Mouse (Mus musculus): ENCODE data around the gene Sumo1. TPM values are rescaled to one million over a fixed set of nuclear protein-coding genes. Genes with fewer than 3 reads are reported as not detected.

The Sumo1 gene
- polyA plus RNA-seq (2015; fragmentation: Nextera tagmentation; extraction: Ambion mirVana), result 305 and 359 TPM in 2 replicates

DNA sequence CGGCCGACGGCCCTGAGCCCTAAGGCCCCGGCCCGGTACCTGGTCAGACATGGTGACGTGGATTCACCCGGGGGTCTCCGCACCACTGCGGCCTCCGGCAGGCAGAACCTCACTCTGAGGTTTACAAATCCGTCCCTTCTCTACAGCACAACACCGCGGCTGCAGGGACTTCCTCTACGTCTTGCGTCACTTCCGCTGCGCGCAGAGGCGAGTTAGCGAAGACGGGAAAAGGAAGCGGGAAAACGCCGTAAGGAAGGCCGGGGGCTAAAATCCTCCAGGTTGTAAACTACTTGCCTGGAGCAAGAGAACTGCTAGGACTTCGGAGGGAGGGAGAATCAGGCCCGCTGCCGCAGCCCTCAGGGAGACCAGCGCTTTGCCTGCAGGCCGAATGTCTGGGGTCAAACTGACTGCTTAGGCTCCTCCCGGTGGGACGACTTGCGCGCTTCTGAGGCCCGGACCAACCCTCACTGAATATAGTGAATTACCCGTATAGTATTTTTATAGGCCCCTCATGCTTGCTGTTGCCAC lies at the start of gene Sumo1:
Gene Sumo1, minus strand, starts transcription at position 194 of the 528 bp plus-strand sequence.
- Histone ChIP-seq H3K4me3 (replicated peaks) (peak within 1 kb of the TSS; percentile 98), H3K9me3 (no peaks in the 10 kb centered on the region), H3K36me3 (no peaks in the 10 kb centered on the region), H3K9ac (peak within 1 kb of the TSS; percentile 93), H3K4me2 (peak within 1 kb of the TSS; percentile 64), H3K27me3 (replicated peaks) (no peaks in the 10 kb centered on the region), H3K4me1 (peaks cover 9% of the 10 kb centered on the region), H3K27ac (peak within 1 kb of the TSS; percentile 96)
- under 1% methylated on average over 36 of the region's 36 CpGs for WGBS
- peak; percentile 89 for ATAC-seq (ENCODE audit: insufficient read depth, low FRiP score, low read depth)

DNA sequence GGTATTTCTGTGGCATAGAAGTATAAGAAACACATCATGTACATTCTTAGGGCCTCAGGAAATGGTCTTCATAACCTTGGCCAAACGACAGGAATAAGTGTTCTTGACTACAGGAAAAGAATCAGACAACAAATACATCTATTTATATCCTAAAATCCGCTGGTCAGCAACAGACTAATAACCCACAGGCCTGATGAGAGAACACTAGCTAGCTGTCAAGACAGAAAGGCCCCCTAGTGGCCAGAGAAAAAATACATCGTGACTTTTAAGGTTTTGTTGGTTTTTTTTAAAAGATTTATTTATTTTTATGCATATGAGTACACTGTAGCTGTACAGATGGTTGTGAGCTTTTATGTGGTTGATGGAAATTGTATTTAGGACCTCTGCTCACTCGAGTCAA lies 49.3 kb upstream of the Sumo1 start:
- Histone ChIP-seq H3K4me1 (no peaks in the 10 kb centered on the region), H3K9me3 (no peaks in the 10 kb centered on the region), H3K27ac (no peak overlapping the region), H3K4me2 (no peak overlapping the region), H3K36me3 (peaks cover 13% of the 10 kb centered on the region; the same call in 1 of the 2 replicates), H3K9ac (no peak overlapping the region), H3K4me3 (replicated peaks) (no peak overlapping the region), H3K27me3 (replicated peaks) (no peaks in the 10 kb centered on the region)
- no peak for ATAC-seq (ENCODE audit: insufficient read depth, low FRiP score, low read depth)
- 32% methylated on average over 4 of the region's 4 CpGs for WGBS

DNA sequence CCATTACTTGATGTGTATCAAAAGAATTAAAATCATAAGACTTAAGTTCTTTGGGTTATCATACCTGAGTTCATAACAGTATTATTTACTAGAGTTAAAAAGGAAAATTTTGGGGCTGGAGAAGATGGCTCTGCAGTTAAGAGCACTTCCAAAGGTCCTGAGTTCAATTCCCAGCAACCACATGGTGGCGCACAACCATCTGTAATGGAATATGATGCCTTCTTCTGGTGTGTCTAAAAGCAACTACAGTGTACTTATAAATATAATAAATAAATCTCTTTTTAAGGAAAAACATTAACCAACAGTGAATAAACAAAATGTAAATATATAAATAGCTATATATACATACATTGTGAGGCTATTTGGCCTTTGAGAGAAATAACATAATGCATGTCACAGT lies 31.1 kb upstream of the Sumo1 start:
- Histone ChIP-seq H3K27me3 (replicated peaks) (no peaks in the 10 kb centered on the region), H3K27ac (no peak overlapping the region), H3K9ac (no peak overlapping the region), H3K4me2 (no peak overlapping the region), H3K4me1 (no peaks in the 10 kb centered on the region), H3K36me3 (peaks cover 51% of the 10 kb centered on the region), H3K9me3 (no peaks in the 10 kb centered on the region), H3K4me3 (replicated peaks) (no peak overlapping the region)
- WGBS, result 88% methylated on average over 1 of the region's 1 CpGs
- no peak for ATAC-seq (ENCODE audit: insufficient read depth, low FRiP score, low read depth)

DNA sequence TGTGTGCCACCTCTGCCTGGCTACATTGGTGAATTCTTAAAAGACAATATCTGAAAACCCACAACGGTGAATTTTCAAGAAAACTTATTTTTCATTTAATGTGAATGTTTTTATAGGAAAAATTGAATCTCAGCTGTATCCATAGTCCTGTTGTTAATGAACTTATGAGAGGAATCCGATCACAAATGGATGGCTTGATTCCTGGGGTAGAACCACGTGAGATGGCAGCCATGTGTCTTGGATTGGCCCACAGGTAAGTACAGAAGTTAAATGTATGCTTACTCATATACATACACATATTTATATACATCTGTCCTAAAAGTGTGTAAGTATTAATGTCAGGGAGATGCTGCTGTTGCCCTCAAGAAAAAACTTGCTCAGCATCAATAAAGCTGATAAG lies 27.6 kb upstream of the Sumo1 start:
- ATAC-seq (ENCODE audit: insufficient read depth, low FRiP score, low read depth), result no peak
- WGBS, result 94% methylated on average over 3 of the region's 3 CpGs

DNA sequence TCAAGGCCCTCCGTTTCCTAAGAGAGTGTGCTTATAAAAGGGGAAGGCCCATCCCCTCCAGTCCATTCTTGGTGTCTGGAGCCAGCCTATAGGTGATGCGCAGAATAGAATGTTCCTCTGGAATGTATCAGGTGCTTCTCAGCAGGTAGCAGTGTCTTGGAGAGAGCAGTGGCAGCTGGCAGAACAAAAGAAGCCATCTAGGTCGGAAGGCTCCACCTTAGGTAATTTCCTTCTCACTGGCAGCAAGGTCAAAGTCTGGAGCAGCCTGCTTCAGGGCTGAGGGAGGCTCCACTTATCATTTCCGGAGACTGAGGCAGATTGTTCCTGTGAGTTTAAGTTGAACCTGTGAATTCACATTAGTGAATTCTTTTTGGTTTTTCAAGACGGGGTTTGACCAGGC lies 27.1 kb upstream of the Sumo1 start:
- no peaks in the 10 kb centered on the region for H3K27me3 ChIP-seq (replicated peaks)
- H3K4me1 ChIP-seq, result no peaks in the 10 kb centered on the region
- H3K4me3 ChIP-seq (replicated peaks), result no peak overlapping the region
- H3K36me3 ChIP-seq, result peaks cover 52% of the 10 kb centered on the region
- H3K9ac ChIP-seq, result no peak overlapping the region
- no peak for ATAC-seq (ENCODE audit: insufficient read depth, low FRiP score, low read depth)
- H3K4me2 ChIP-seq, result no peak overlapping the region
- WGBS, result 77% methylated on average over 5 of the region's 5 CpGs
- H3K27ac ChIP-seq, result no peak overlapping the region
- H3K9me3 ChIP-seq, result no peaks in the 10 kb centered on the region

More for the DNA sequence above, 27.6 kb upstream of the Sumo1 start:
- Histone ChIP-seq H3K9me3 (no peaks in the 10 kb centered on the region), H3K36me3 (peaks cover 48% of the 10 kb centered on the region), H3K4me3 (replicated peaks) (no peak overlapping the region), H3K4me1 (no peaks in the 10 kb centered on the region), H3K27me3 (replicated peaks) (no peaks in the 10 kb centered on the region), H3K9ac (no peak overlapping the region), H3K4me2 (no peak overlapping the region), H3K27ac (no peak overlapping the region)

DNA sequence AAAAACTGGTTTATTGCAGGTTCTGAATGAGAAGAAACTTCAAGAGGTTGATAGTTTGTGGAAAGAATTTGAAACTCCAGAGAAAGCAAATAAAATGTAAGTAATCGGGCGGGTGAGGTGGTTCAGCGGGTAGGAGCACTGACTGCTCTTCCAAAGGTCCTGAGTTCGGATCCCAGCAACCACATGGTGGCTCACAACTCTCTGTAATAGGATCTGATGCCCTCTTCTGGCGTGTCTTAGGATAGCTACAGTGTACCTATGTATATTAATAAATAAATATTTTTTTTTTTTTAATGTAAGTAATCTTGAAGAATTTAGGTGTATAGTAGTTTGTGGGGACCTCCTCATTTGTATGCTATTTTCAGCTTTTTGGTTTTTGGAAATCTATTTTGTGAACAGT lies 19.8 kb upstream of the Sumo1 start:
- H3K9me3 ChIP-seq, result no peaks in the 10 kb centered on the region
- ATAC-seq (ENCODE audit: insufficient read depth, low FRiP score, low read depth), result no peak
- H3K27me3 ChIP-seq (replicated peaks), result no peaks in the 10 kb centered on the region
- no peak overlapping the region for H3K9ac ChIP-seq
- H3K36me3 ChIP-seq, result peaks cover 17% of the 10 kb centered on the region
- H3K27ac ChIP-seq, result no peak overlapping the region
- 88% methylated on average over 5 of the region's 5 CpGs for WGBS
- no peak overlapping the region for H3K4me2 ChIP-seq
- H3K4me3 ChIP-seq (replicated peaks), result no peak overlapping the region
- no peaks in the 10 kb centered on the region for H3K4me1 ChIP-seq

DNA sequence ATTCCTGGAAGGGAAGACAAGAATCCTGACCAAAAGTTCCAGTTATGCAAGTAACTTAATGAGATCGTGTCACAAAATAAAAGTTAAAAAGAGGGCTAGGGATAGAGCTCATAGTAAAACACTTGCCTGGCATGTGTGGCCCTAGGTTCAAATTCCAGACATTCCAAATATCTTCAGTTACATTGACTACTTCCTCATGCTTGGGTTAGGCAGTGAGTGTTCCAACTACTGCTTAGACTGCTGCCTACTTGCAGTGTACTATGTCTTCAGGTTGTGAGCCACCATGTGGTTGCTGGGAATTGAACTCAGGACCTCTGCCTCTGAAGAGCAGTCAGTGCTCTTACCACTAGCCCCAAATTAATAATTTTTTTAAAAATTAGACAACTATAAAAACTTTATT lies 16.9 kb upstream of the Sumo1 start:
- H3K9ac ChIP-seq, result no peak overlapping the region
- peaks cover 2% of the 10 kb centered on the region; the same call in 1 of the 2 replicates for H3K36me3 ChIP-seq
- H3K9me3 ChIP-seq, result no peaks in the 10 kb centered on the region
- H3K27ac ChIP-seq, result no peak overlapping the region
- no peaks in the 10 kb centered on the region for H3K4me1 ChIP-seq
- WGBS, result 53% methylated on average over 1 of the region's 1 CpGs
- H3K4me2 ChIP-seq, result no peak overlapping the region
- ATAC-seq (ENCODE audit: insufficient read depth, low FRiP score, low read depth), result no peak
- no peaks in the 10 kb centered on the region for H3K27me3 ChIP-seq (replicated peaks)
- H3K4me3 ChIP-seq (replicated peaks), result no peak overlapping the region

DNA sequence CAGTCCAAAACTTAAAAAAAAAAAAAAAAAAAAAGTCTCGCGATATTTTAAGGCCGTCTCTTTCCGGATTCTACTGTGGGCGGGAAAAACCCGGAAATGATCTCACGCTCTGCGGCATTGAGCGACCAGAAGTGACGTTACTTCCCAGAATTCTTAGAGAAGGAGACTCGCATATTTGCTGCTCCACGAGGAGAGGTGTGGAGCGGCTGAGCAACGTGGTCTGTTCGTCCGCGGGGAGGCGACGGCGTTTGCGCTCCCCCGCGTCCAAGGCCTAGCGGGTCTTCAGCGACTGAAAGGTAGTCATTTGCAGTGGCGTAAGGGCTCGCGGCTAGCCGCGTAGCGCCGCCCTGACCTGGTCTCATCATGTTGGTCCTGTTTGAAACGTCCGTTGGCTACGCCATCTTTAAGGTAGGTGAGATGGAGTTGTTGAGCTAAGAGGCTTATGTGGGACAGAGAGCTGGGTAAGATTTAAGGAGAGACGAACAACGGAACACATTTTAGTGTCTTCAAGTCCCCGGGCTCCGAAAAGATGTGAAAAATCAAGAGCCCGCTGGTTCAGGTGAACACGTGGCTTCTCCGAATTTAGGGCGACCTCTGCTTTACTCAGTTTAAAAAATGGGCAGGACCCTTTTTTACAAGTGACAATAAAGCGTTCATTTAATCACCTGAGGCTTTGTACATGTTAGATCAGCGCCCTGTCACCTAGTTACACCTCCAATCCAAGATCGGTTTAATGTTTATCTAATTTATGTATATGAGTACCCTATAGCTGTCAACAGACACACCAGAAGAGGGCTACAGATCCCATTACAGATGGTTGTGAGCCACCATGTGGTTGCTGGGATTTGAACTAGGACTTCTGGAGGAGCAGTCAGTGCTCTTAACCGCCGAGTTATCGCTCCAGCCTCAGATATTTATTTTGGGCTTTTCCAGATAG lies 14.5 kb upstream of the Sumo1 start, which contains the start of gene Nop58:
Gene Nop58, plus strand, starts transcription at position 153 of the 937 bp plus-strand sequence.
- under 1% methylated on average over 49 of the region's 49 CpGs for WGBS
- H3K9me3 ChIP-seq, result no peaks in the 10 kb centered on the region
- no peaks in the 10 kb centered on the region for H3K36me3 ChIP-seq
- H3K9ac ChIP-seq, result peak within 1 kb of the TSS; percentile 82
- peak; percentile 96 for ATAC-seq (ENCODE audit: insufficient read depth, low FRiP score, low read depth)
- no peaks in the 10 kb centered on the region for H3K27me3 ChIP-seq (replicated peaks)
- peak within 1 kb of the TSS; percentile 92 for H3K4me3 ChIP-seq (replicated peaks)
- H3K4me2 ChIP-seq, result peak within 1 kb of the TSS; percentile 76
- peak within 1 kb of the TSS; percentile 90 for H3K27ac ChIP-seq
- no peaks in the 10 kb centered on the region for H3K4me1 ChIP-seq

DNA sequence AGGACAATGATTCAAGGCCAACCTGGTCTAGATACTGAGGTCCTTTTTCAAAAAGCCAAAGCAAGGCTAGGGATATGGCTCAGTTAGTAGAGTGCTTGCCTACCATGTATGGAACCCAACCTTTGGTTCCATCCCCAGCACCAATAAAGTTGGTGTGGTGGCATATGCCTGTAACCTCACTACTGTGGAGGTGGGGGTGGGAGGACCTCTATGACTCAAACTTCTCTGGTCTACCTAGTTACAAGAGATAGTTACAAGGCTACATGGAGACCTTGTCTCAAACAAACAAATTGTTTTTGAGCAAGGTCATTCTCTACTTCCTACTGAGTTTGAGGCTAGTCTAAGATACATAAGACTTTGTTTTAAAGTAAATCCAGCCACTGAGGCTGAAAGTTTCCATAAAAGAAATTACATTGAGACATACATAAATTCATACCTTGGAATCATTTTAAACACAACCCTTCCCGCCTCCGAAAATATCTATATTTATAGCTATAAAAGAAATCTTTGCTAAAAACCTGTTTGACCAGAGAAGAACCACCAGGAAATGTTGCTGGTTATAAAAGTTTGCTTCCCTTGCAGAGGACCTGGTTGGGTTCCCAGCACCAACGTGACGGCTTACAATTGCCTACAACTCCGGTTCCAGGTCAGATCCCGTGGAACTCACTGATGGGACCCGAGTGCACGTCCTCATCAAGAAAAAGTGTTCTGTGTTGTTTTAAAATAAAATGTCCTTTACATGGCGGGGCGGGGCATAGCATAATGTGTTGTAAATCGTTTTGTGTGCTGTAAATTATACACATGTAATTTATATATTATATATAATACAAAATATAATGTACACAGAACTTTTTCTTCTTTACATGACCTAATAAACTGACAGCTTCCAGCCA lies 13.5 kb upstream of the Sumo1 start:
- Histone ChIP-seq H3K9me3 (no peaks in the 10 kb centered on the region), H3K4me2 (peak overlapping the region; percentile 76), H3K36me3 (no peaks in the 10 kb centered on the region), H3K4me1 (no peaks in the 10 kb centered on the region), H3K27me3 (replicated peaks) (no peaks in the 10 kb centered on the region), H3K4me3 (replicated peaks) (peak overlapping the region; percentile 36), H3K9ac (no peak overlapping the region), H3K27ac (peak overlapping the region; percentile 72; the same call in 1 of the 2 replicates)
- ATAC-seq (ENCODE audit: insufficient read depth, low FRiP score, low read depth), result peak; percentile 4; the same call in 1 of the 2 replicates
- WGBS, result 9% methylated on average over 11 of the region's 11 CpGs

DNA sequence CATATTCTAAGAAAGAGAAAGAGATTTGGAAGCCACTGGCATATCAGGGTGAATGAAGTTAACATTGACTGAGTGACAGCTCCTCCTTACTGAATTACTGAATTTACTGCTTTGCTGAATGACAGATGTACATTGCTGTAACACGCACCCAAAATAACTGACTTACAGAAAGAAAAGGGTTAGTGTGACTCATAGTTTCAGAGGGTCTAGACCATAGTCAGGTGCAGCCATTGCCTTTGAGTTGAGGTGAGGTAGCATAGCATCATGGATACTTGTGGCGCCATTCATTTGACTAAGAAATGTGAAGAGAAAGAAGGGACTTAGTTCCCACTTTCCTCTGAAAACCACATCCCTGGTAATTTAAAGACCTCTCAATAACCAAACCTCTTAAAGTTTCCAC lies 3.0 kb upstream of the Sumo1 start:
- Histone ChIP-seq H3K4me1 (peaks cover 4% of the 10 kb centered on the region; the same call in 1 of the 2 replicates), H3K9me3 (no peaks in the 10 kb centered on the region), H3K27ac (no peak overlapping the region), H3K4me3 (replicated peaks) (no peak overlapping the region), H3K27me3 (replicated peaks) (no peaks in the 10 kb centered on the region), H3K4me2 (no peak overlapping the region), H3K9ac (no peak overlapping the region), H3K36me3 (no peaks in the 10 kb centered on the region)
- WGBS, result 90% methylated on average over 2 of the region's 2 CpGs
- no peak for ATAC-seq (ENCODE audit: insufficient read depth, low FRiP score, low read depth)

DNA sequence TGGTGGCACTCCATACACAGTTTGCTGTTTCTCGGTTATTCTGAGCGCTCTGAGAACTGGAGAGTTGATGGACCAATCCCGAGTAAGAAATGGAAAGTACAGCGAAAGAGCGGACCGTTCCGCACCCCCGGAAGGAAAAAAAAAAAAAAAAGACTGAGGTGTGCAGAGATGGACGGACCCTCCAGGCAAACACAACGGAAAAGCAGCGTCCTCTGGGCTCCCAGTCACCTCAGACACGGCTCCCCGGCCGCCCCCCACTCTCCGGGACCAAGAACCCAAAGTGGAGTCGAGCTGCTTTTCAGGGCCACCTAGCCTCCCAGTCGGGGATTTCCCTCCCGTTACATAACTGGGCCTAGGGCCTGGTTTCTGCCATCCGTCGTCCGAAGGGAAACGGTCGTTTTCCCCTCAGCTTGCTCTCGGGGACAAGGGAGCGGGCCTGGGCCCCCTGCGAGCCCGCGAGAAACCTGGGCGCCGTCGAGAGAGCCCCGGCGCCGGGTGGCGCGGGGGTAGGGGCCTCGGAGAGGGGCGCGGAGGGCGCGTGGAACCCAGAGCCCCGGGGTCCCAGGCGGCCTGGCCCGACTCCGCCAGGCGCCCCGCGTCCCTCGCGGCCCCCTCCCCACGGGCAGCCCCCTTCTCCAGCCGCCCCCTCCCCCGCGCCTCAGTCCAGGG lies 538 bp downstream of the Sumo1 start:
- no peaks in the 10 kb centered on the region for H3K9me3 ChIP-seq
- peak; percentile 73; the same call in 1 of the 2 replicates for ATAC-seq (ENCODE audit: insufficient read depth, low FRiP score, low read depth)
- no peaks in the 10 kb centered on the region for H3K27me3 ChIP-seq (replicated peaks)
- WGBS, result under 1% methylated on average over 47 of the region's 54 CpGs
- H3K4me3 ChIP-seq (replicated peaks), result peak overlapping the region; percentile 98
- H3K27ac ChIP-seq, result peak overlapping the region; percentile 96
- H3K4me2 ChIP-seq, result peak overlapping the region; percentile 64
- peak overlapping the region; percentile 93 for H3K9ac ChIP-seq
- H3K36me3 ChIP-seq, result no peaks in the 10 kb centered on the region
- peaks cover 9% of the 10 kb centered on the region for H3K4me1 ChIP-seq
